ENCODE assay signal across 36 mouse cellular contexts in genomic region chr3:54766034-54766433, GRCm38 (mm10). TPM values are rescaled to one million over a fixed set of nuclear protein-coding genes. Genes with fewer than 3 reads are reported as not detected.
A peak's percentile ranks its signal among the peaks of the same experiment; 100 is the strongest.
DNase-seq lines count a peak whose midpoint lies in the region; ATAC-seq and TF ChIP-seq lines count a peak whose summit lies in the region.
"Had no signal": no experiment of that assay in that cellular context is flagged by ENCODE, and none has a peak within 500 bp of the region (broad histone marks: within the 10 kb centered on the region; RNA-seq: fewer than 3 reads in every experiment).

No protein-coding gene starts in this region.

- H3K4me1 ChIP-seq in embryonic facial prominence, embryonic 11.5 days (ENCODE audit: control insufficient read depth, insufficient read depth, low read length): no peaks in the 10 kb centered on the region
- H3K4me1 ChIP-seq in embryonic facial prominence, embryonic 10.5 days: peaks cover 10% of the 10 kb centered on the region
- H3K4me1 ChIP-seq in testis, adult 2 months (ENCODE audit: control insufficient read depth, insufficient read depth, low read length): peaks cover 7% of the 10 kb centered on the region
- H3K4me1 ChIP-seq in stomach, embryonic 15.5 days: peaks cover 9% of the 10 kb centered on the region; the same call in 1 of the 2 replicates
- H3K4me1 ChIP-seq: forebrain, embryonic 15.5 days; megakaryocyte, embryonic 14.5 days had no signal

- ATAC-seq in embryonic facial prominence, embryonic 11.5 days (replicated peaks; ENCODE audit: insufficient number of reproducible peaks, low FRiP score, low TSS enrichment, low read depth): no peak
- no peak; the same call in 1 of the 2 replicates for ATAC-seq in stomach, embryonic 15.5 days (ENCODE audit: insufficient read depth, low FRiP score, low read depth)
- ATAC-seq in granulocyte monocyte progenitor cell, adult 5-6 weeks (replicated peaks; ENCODE audit: poor library complexity, severe bottlenecking): no peak
- ATAC-seq: activated CD4-positive, CD25-positive, alpha-beta regulatory T cell, adult 4 months; forebrain, embryonic 15.5 days had no signal

- peak; percentile 33 for DNase-seq in embryonic facial prominence, embryonic 11.5 days (ENCODE audit: low spot score)
- no peak for DNase-seq in embryonic facial prominence, embryonic 10.5 days (ENCODE audit: low spot score)
- DNase-seq in testis, postnatal 10 days (ENCODE audit: low spot score): no peak
- DNase-seq in urinary bladder, adult 2 months (ENCODE audit: low spot score): no peak
- DNase-seq: adrenal gland, adult 2 months; adrenal gland, postnatal 36 days; gastrocnemius, adult 2 months; gastrocnemius, postnatal 36 days; heart, adult 2 months; kidney, adult 8-10 months; layer of hippocampus, postnatal 36 days; left cerebral cortex, postnatal 4 days; lung, postnatal 36 days; right cerebral cortex, postnatal 4 days had no signal

- H3K27me3 ChIP-seq in embryonic facial prominence, embryonic 11.5 days (ENCODE audit: control insufficient read depth, insufficient read depth, low read length): no peaks in the 10 kb centered on the region
- H3K27me3 ChIP-seq in embryonic facial prominence, embryonic 10.5 days (replicated peaks; ENCODE audit: low read depth, poor library complexity, severe bottlenecking): no peaks in the 10 kb centered on the region
- H3K27me3 ChIP-seq in testis, adult 2 months (ENCODE audit: control insufficient read depth, insufficient read depth, low read length): no peaks in the 10 kb centered on the region
- H3K27me3 ChIP-seq in stomach, embryonic 15.5 days (replicated peaks): no peaks in the 10 kb centered on the region
- H3K27me3 ChIP-seq: embryonic facial prominence, embryonic 12.5 days; forebrain, embryonic 15.5 days; heart, embryonic 12.5 days; midbrain, embryonic 12.5 days; neural tube, embryonic 13.5 days had no signal

- no peaks in the 10 kb centered on the region for H3K36me3 ChIP-seq in embryonic facial prominence, embryonic 11.5 days (replicated peaks; ENCODE audit: control insufficient read depth, insufficient read depth, low read depth, low read length)
- H3K36me3 ChIP-seq in embryonic facial prominence, embryonic 10.5 days (replicated peaks): no peaks in the 10 kb centered on the region
- H3K36me3 ChIP-seq in testis, adult 2 months (ENCODE audit: control insufficient read depth, insufficient read depth, low read length): no peaks in the 10 kb centered on the region
- H3K36me3 ChIP-seq in stomach, embryonic 15.5 days: no peaks in the 10 kb centered on the region
- H3K36me3 ChIP-seq: embryonic facial prominence, embryonic 12.5 days; forebrain, embryonic 10.5 days; forebrain, embryonic 15.5 days; midbrain, embryonic 12.5 days; neural tube, embryonic 13.5 days had no signal

- no peak for TF ChIP-seq POLR2A in testis, adult 2 months (IDR thresholded peaks at IDR 0.05; ENCODE audit: control insufficient read depth, low read depth, low read length)

- H3K4me3 ChIP-seq in embryonic facial prominence, embryonic 11.5 days (ENCODE audit: low read depth, low read length): no peak overlapping the region
- no peak overlapping the region for H3K4me3 ChIP-seq in embryonic facial prominence, embryonic 10.5 days
- peak overlapping the region; percentile 42 for H3K4me3 ChIP-seq in testis, adult 2 months (ENCODE audit: control insufficient read depth, low read depth, low read length)
- no peak overlapping the region for H3K4me3 ChIP-seq in stomach, embryonic 15.5 days (replicated peaks)
- H3K4me3 ChIP-seq: embryonic facial prominence, embryonic 12.5 days; forebrain, embryonic 10.5 days; forebrain, embryonic 15.5 days; gastrocnemius, adult 2 months; heart, adult 2 months; heart, embryonic 12.5 days; megakaryocyte, embryonic 14.5 days; midbrain, embryonic 12.5 days; myocyte; neural tube, embryonic 13.5 days had no signal

- H3K4me2 ChIP-seq in embryonic facial prominence, embryonic 11.5 days (ENCODE audit: low read depth, low read length): no peak overlapping the region
- peak overlapping the region; percentile 6; the same call in 1 of the 2 replicates for H3K4me2 ChIP-seq in stomach, embryonic 15.5 days
- H3K4me2 ChIP-seq: embryonic facial prominence, embryonic 12.5 days; forebrain, embryonic 15.5 days; heart, embryonic 12.5 days; hindbrain, embryonic 14.5 days; midbrain, embryonic 12.5 days; neural tube, embryonic 13.5 days had no signal

- TF ChIP-seq CTCF in testis, adult 2 months (IDR thresholded peaks at IDR 0.05; ENCODE audit: control insufficient read depth, insufficient read depth, insufficient replicate concordance, low read depth, low read length): no peak

- H3K27ac ChIP-seq in embryonic facial prominence, embryonic 11.5 days (replicated peaks; ENCODE audit: low read depth, low read length): no peak overlapping the region
- H3K27ac ChIP-seq in embryonic facial prominence, embryonic 10.5 days (replicated peaks): no peak overlapping the region
- no peak overlapping the region for H3K27ac ChIP-seq in testis, adult 2 months (ENCODE audit: control insufficient read depth, insufficient read depth, low read depth, low read length)
- H3K27ac ChIP-seq in stomach, embryonic 15.5 days: peak overlapping the region; percentile 55; the same call in 1 of the 2 replicates
- H3K27ac ChIP-seq: embryonic facial prominence, embryonic 12.5 days; forebrain, embryonic 10.5 days; forebrain, embryonic 15.5 days; gastrocnemius, adult 2 months; heart, adult 2 months; hindbrain, embryonic 14.5 days; kidney, postnatal 0 days; liver, embryonic 14.5 days; midbrain, embryonic 12.5 days; neural tube, embryonic 13.5 days had no signal

- H3K9ac ChIP-seq in embryonic facial prominence, embryonic 11.5 days (replicated peaks; ENCODE audit: low read length): no peak overlapping the region
- H3K9ac ChIP-seq in stomach, embryonic 15.5 days: no peak overlapping the region
- H3K9ac ChIP-seq: embryonic facial prominence, embryonic 12.5 days; forebrain, embryonic 15.5 days; heart, embryonic 12.5 days; hindbrain, embryonic 14.5 days; liver, embryonic 14.5 days; midbrain, embryonic 12.5 days; neural tube, embryonic 13.5 days had no signal

- H3K9me3 ChIP-seq in embryonic facial prominence, embryonic 11.5 days (replicated peaks; ENCODE audit: control insufficient read depth, low read length): no peaks in the 10 kb centered on the region
- no peaks in the 10 kb centered on the region for H3K9me3 ChIP-seq in embryonic facial prominence, embryonic 10.5 days
- H3K9me3 ChIP-seq in stomach, embryonic 15.5 days: no peaks in the 10 kb centered on the region
- H3K9me3 ChIP-seq: embryonic facial prominence, embryonic 12.5 days; forebrain, embryonic 15.5 days; midbrain, embryonic 12.5 days; neural tube, embryonic 13.5 days had no signal

- 67% methylated on average over 14 of the region's 14 CpGs for WGBS in embryonic facial prominence, embryonic 11.5 days
- 80% methylated on average over 14 of the region's 14 CpGs for WGBS in embryonic facial prominence, embryonic 10.5 days
- 43% methylated on average over 14 of the region's 14 CpGs for WGBS in stomach, embryonic 15.5 days

RNA-seq across cellular contexts. Expression of gene Smad9, which starts 10.7 kb away (rescaled TPM):
- polyA plus RNA-seq in embryonic facial prominence, embryonic 11.5 days (2014; fragmentation: Nextera tagmentation; extraction: Ambion mirVana): 1.2 TPM in 2 replicates
- 0.42 and 0.73 TPM in 2 replicates for polyA plus RNA-seq in embryonic facial prominence, embryonic 10.5 days (2016; fragmentation: Nextera tagmentation; extraction: Ambion mirVana)
- polyA plus RNA-seq in testis, adult 2 months (2012; rRNA removed): 0.47 and 0.61 TPM in 2 replicates
- 1.2 and 1.3 TPM in 2 replicates for polyA plus RNA-seq in stomach, embryonic 15.5 days (2015; fragmentation: Nextera tagmentation; extraction: Ambion mirVana)
- polyA plus RNA-seq in urinary bladder, adult 2 months (2012; rRNA removed): 7.6 and 10.3 TPM in 2 replicates
- not detected in 2 replicates for total RNA-seq in granulocyte monocyte progenitor cell, adult 5-6 weeks (2014; fragmentation: Nextera tagmentation)
- not detected in 2 replicates for total RNA-seq in granulocyte monocyte progenitor cell, adult 5-6 weeks (2017)
- total RNA-seq: common myeloid progenitor, adult 5-6 weeks; hematopoietic stem cell, adult 5-6 weeks had no signal
- polyA plus RNA-seq: activated CD4-positive, CD25-positive, alpha-beta regulatory T cell, adult 4 months had no signal

RNA-seq across cellular contexts. Expression of gene Alg5, which starts 30.7 kb away (rescaled TPM):
- polyA plus RNA-seq in embryonic facial prominence, embryonic 11.5 days (2014; fragmentation: Nextera tagmentation; extraction: Ambion mirVana): 45.9 and 46.1 TPM in 2 replicates
- 41.0 and 42.1 TPM in 2 replicates for polyA plus RNA-seq in embryonic facial prominence, embryonic 10.5 days (2016; fragmentation: Nextera tagmentation; extraction: Ambion mirVana)
- polyA plus RNA-seq in testis, adult 2 months (2012; rRNA removed): 5.7 TPM in 2 replicates
- polyA plus RNA-seq in stomach, embryonic 15.5 days (2015; fragmentation: Nextera tagmentation; extraction: Ambion mirVana): 63.8 and 65.6 TPM in 2 replicates
- polyA plus RNA-seq in urinary bladder, adult 2 months (2012; rRNA removed): 33.8 and 41.4 TPM in 2 replicates
- 40.5 and 46.2 TPM in 2 replicates for total RNA-seq in granulocyte monocyte progenitor cell, adult 5-6 weeks (2014; fragmentation: Nextera tagmentation)
- total RNA-seq in granulocyte monocyte progenitor cell, adult 5-6 weeks (2017): 47.9 and 49.5 TPM in 2 replicates

RNA-seq across cellular contexts. Expression of gene Exosc8, which starts 30.8 kb away (rescaled TPM):
- 165 and 176 TPM in 2 replicates for polyA plus RNA-seq in embryonic facial prominence, embryonic 11.5 days (2014; fragmentation: Nextera tagmentation; extraction: Ambion mirVana)
- polyA plus RNA-seq in embryonic facial prominence, embryonic 10.5 days (2016; fragmentation: Nextera tagmentation; extraction: Ambion mirVana): 182 and 191 TPM in 2 replicates
- 10.4 and 13.0 TPM in 2 replicates for polyA plus RNA-seq in testis, adult 2 months (2012; rRNA removed)
- 104 and 109 TPM in 2 replicates for polyA plus RNA-seq in stomach, embryonic 15.5 days (2015; fragmentation: Nextera tagmentation; extraction: Ambion mirVana)
- 33.2 and 49.7 TPM in 2 replicates for polyA plus RNA-seq in urinary bladder, adult 2 months (2012; rRNA removed)
- total RNA-seq in granulocyte monocyte progenitor cell, adult 5-6 weeks (2014; fragmentation: Nextera tagmentation): 145 and 200 TPM in 2 replicates
- total RNA-seq in granulocyte monocyte progenitor cell, adult 5-6 weeks (2017): 243 and 250 TPM in 2 replicates

RNA-seq across cellular contexts. Expression of gene Rfxap, which starts 41.6 kb away (rescaled TPM):
- polyA plus RNA-seq in embryonic facial prominence, embryonic 11.5 days (2014; fragmentation: Nextera tagmentation; extraction: Ambion mirVana): 43.2 and 44.3 TPM in 2 replicates
- 31.3 and 33.1 TPM in 2 replicates for polyA plus RNA-seq in embryonic facial prominence, embryonic 10.5 days (2016; fragmentation: Nextera tagmentation; extraction: Ambion mirVana)
- polyA plus RNA-seq in testis, adult 2 months (2012; rRNA removed): 20.8 and 23.1 TPM in 2 replicates
- 35.7 and 42.9 TPM in 2 replicates for polyA plus RNA-seq in stomach, embryonic 15.5 days (2015; fragmentation: Nextera tagmentation; extraction: Ambion mirVana)
- polyA plus RNA-seq in urinary bladder, adult 2 months (2012; rRNA removed): 28.6 and 31.6 TPM in 2 replicates
- 10.1 and 45.6 TPM in 2 replicates for total RNA-seq in granulocyte monocyte progenitor cell, adult 5-6 weeks (2014; fragmentation: Nextera tagmentation)
- total RNA-seq in granulocyte monocyte progenitor cell, adult 5-6 weeks (2017): 54.7 and 56.3 TPM in 2 replicates

RNA-seq across cellular contexts. Expression of gene Gm21958, which starts 51.9 kb away (rescaled TPM):
- polyA plus RNA-seq in embryonic facial prominence, embryonic 11.5 days (2014; fragmentation: Nextera tagmentation; extraction: Ambion mirVana): 1.1 and 1.9 TPM in 2 replicates
- 0.28 TPM in 1 of 2 replicates, not detected in the other for polyA plus RNA-seq in embryonic facial prominence, embryonic 10.5 days (2016; fragmentation: Nextera tagmentation; extraction: Ambion mirVana)
- polyA plus RNA-seq in testis, adult 2 months (2012; rRNA removed): not detected in 2 replicates
- 0.79 TPM in 1 of 2 replicates, not detected in the other for polyA plus RNA-seq in stomach, embryonic 15.5 days (2015; fragmentation: Nextera tagmentation; extraction: Ambion mirVana)
- not detected in 2 replicates for polyA plus RNA-seq in urinary bladder, adult 2 months (2012; rRNA removed)
- not detected in 2 replicates for total RNA-seq in granulocyte monocyte progenitor cell, adult 5-6 weeks (2014; fragmentation: Nextera tagmentation)
- total RNA-seq in granulocyte monocyte progenitor cell, adult 5-6 weeks (2017): not detected in 2 replicates
- total RNA-seq: adrenal gland, adult 2 months; adrenal gland, postnatal 36 days; gastrocnemius, adult 2 months; gastrocnemius, postnatal 36 days; heart, adult 2 months; hematopoietic stem cell, adult 5-6 weeks; layer of hippocampus, postnatal 36 days; left cerebral cortex, postnatal 4 days; midbrain, postnatal 0 days had no signal
- polyA plus RNA-seq: adrenal gland, adult 2 months; brain, embryonic 14.5 days; heart, adult 2 months; heart, postnatal 0 days; hindbrain, embryonic 14.5 days; limb, embryonic 14.5 days; liver, embryonic 14.5 days; midbrain, postnatal 0 days; myocyte; spleen, adult 2 months had no signal
